Mouse (Mus musculus) C2C12 (cell line): ENCODE results near the gene Shisal2a.

Experiments
- CTCF ChIP-seq: IDR thresholded peaks from one replicate; pipeline ENCODE4 v1.5.1; 2011; ENCODE audit not compliant: control insufficient read depth, insufficient read depth, insufficient read length
- MAX ChIP-seq: IDR thresholded peaks from one replicate; pipeline ENCODE4 v1.6.1; 2011; ENCODE audit warnings: mild to moderate bottlenecking, control low read depth
- MYOD1 ChIP-seq: IDR thresholded peaks from one replicate; pipeline ENCODE4 v1.6.1; 2011; ENCODE audit warnings: low read depth; ENCODE audit not compliant: control insufficient read depth, insufficient read length
- MYOG ChIP-seq: IDR thresholded peaks from one replicate; pipeline ENCODE4 v1.6.1; 2011; ENCODE audit not compliant: control insufficient read depth, insufficient read length; ENCODE audit errors: extremely low read depth
- USF1 ChIP-seq: IDR thresholded peaks from one replicate; pipeline ENCODE4 v1.6.1; 2011; ENCODE audit warnings: low read depth, mild to moderate bottlenecking, control low read depth, moderate library complexity

DNA sequence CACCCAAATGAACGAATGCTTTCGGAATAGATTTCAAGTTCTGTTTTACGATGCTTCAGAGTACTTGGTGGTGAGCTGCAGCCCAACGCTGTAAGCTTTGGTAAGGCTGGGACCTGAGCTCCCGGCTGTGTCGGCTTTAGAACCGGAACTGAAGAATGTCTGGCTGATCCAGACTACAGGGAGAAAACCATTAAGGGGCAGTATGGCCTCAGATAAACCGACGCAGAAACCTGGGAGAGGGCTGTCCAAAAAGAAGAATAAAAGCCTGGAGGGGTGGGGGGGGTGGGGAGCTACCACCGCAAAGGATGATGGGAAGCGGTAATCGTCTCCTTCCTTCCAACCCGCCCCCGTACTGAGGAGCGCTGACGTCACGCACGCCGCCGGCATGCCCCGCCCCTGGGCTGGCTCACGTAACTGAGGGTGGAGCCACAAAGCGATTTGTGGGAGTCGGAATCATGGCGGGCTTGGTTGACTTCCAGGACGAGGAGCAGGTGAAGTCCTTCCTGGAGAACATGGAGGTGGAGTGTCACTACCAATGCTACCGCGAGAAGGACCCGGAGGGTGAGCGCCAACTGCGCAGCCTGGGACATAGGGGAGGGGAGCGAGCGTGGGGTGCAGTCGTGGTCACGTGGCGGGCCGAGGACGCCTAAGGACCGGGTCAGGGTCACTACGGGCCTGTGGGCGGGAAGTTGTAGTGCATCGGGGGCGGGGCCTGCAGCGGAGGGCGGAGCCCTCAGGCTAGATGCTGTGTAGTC, 55.2 kb downstream of the Shisal2a start, which contains the start of gene Coa7:
- no peak for TF ChIP-seq CTCF
- peak; percentile 92 for TF ChIP-seq MAX
- no peak for TF ChIP-seq MYOD1
- peak; percentile 95 for TF ChIP-seq USF1
- no peak for TF ChIP-seq MYOG
